Mouse (Mus musculus): Measurements from ENCODE around the gene St6galnac6. TPM values are rescaled to one million over a fixed set of nuclear protein-coding genes. Genes with fewer than 3 reads are reported as not detected.
A peak's percentile ranks its signal among the peaks of the same experiment; 100 is the strongest.

The St6galnac6 gene
- 24.2 and 26.9 TPM in 2 replicates for polyA plus RNA-seq (2015; fragmentation: Nextera tagmentation; extraction: Ambion mirVana)

DNA sequence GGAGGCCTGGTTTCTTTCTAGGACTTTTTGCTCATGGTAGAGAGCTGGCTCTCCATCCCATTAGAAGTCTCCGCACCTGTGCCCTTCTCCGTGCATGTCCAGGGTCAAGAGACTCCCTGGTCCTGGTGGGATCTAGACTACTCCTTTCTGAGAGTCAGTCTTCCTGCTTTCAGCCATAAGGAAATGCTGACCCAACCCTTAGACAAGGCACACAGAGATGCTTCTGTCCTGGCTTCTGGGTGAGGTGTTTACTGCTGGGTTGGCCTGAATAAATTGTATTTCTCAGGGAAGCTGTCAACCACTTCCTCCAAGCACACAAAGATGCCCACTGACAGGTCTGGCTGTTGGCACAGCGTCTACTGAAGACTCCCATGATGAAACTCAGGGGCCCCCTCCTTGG, at the start of gene St6galnac6:
TSS of gene St6galnac6 (plus strand) at position 301 of the 400 bp plus-strand sequence.
- H3K9me3 ChIP-seq: no peaks in the 10 kb centered on the region
- H3K4me1 ChIP-seq: 0 out of 2 replicates have a peak, but pooled peaks cover 5% of the 10 kb centered on the region
- no peak within 1 kb of the TSS for H3K27ac ChIP-seq
- ATAC-seq (replicated peaks): no peak
- H3K9ac ChIP-seq: no peak within 1 kb of the TSS
- WGBS: 96% methylated on average over 3 of the region's 3 CpGs
- H3K4me3 ChIP-seq: no peak within 1 kb of the TSS
- no peak within 1 kb of the TSS for H3K4me2 ChIP-seq
- no peaks in the 10 kb centered on the region for H3K36me3 ChIP-seq (replicated peaks)
- no peaks in the 10 kb centered on the region for H3K27me3 ChIP-seq (replicated peaks)

DNA sequence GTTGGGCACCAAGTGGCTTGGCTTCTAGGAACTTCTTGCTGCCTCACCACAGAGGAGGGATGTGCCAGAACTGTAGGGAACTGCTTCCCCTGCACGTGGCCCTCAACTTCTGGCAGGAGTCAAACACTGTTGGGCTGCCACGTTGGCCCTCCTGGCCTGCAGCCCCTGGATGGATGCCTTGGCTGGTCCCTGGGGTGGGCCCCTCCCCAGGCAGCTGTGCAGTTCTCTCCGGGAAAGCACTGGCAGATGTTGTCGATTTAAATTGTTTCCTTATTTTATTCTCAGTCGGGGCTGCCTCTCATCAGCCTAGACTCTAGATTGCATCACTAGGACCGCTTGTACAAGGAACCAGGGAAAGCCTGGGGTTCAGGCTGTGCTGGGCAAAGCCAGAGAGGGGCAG, 49.7 kb upstream of the St6galnac6 start:
- 77% methylated on average over 6 of the region's 6 CpGs for WGBS
- H3K4me1 ChIP-seq: no peaks in the 10 kb centered on the region
- no peak overlapping the region for H3K9ac ChIP-seq
- H3K27ac ChIP-seq: no peak overlapping the region
- no peak overlapping the region for H3K4me2 ChIP-seq
- H3K36me3 ChIP-seq (replicated peaks): no peaks in the 10 kb centered on the region
- H3K9me3 ChIP-seq: no peaks in the 10 kb centered on the region
- H3K4me3 ChIP-seq: no peak overlapping the region
- ATAC-seq (replicated peaks): no peak
- H3K27me3 ChIP-seq (replicated peaks): no peaks in the 10 kb centered on the region

DNA sequence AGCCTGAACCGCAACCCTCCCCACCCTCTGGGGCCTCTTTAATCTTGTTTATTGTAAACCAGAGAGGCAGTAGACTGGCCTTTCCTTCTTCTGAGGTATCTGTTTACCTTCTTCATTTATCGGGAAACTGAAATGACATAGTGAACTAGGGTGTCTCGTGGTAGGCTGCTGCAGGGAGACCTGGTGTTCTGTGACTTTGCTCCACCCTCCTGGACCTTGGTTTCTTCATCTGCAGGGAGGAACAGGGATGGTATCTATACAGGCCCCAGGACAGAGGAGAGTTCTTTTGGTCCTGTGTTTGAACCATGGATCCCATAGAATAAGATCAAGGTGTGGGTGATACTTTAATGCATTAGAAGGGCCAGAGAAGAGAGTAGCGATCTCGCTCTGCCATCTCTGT, 48.3 kb upstream of the St6galnac6 start:
- no peak overlapping the region for H3K27ac ChIP-seq
- H3K4me2 ChIP-seq: no peak overlapping the region
- no peak overlapping the region for H3K4me3 ChIP-seq
- H3K36me3 ChIP-seq (replicated peaks): no peaks in the 10 kb centered on the region
- no peak overlapping the region for H3K9ac ChIP-seq
- no peaks in the 10 kb centered on the region for H3K9me3 ChIP-seq
- 84% methylated on average over 5 of the region's 5 CpGs for WGBS
- no peak for ATAC-seq (replicated peaks)
- H3K4me1 ChIP-seq: peaks cover 1% of the 10 kb centered on the region; the same call in 1 of the 2 replicates
- no peaks in the 10 kb centered on the region for H3K27me3 ChIP-seq (replicated peaks)

DNA sequence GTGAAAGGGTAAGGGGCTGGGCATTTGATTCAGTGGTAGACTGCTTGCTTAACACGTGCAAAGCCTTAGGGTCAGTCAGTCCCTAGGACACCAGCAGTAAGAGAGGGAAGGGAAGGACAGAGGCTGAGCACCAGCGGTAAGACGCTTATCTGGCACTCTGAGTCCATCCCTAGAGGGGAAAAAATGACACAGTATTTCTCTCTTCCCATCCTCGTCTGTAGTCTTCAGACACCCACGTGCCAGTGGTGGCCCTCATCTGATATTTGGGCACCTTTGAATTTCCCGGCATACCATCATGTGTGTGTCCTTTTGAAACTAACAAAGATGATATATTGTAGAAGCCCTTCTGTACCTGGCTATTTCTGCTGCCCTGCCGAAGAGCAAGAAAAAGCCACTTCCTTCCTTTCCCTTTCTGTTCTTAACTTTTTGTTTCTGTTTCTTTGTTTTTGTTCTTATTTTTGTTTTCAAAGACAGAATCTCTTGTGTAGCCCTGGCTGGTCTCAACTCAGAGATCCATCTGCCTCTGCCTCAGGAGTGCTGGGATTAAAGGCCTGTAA, 45.8 kb upstream of the St6galnac6 start:
- no peaks in the 10 kb centered on the region for H3K27me3 ChIP-seq (replicated peaks)
- no peaks in the 10 kb centered on the region for H3K36me3 ChIP-seq (replicated peaks)
- H3K27ac ChIP-seq: no peak overlapping the region
- no peak for ATAC-seq (replicated peaks)
- no peaks in the 10 kb centered on the region for H3K9me3 ChIP-seq
- no peak overlapping the region for H3K9ac ChIP-seq
- H3K4me2 ChIP-seq: no peak overlapping the region
- WGBS: 88% methylated on average over 7 of the region's 7 CpGs
- H3K4me1 ChIP-seq: peaks cover 7% of the 10 kb centered on the region; the same call in 1 of the 2 replicates
- no peak overlapping the region for H3K4me3 ChIP-seq

DNA sequence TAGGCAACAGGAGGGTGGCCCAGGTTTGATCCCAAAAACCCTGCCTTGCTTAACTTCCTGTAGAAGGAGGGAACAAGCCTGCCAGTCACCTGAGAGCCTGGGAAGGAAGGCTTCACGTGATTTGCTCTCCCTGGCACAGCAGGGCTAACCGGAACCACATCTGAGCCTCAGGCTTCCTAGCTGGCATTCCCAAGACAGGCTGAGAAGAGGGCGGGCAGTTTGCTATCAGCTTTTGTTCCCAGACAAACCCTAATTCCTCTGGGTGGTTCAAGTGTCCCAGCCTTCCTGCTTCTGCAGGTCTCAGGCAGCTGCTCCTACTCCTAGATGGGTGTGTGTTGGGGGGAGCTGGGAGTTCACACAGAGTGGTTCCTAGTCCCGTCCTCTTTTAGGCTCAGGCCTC, 44.0 kb upstream of the St6galnac6 start:
- no peaks in the 10 kb centered on the region for H3K27me3 ChIP-seq (replicated peaks)
- H3K4me1 ChIP-seq: peaks cover 24% of the 10 kb centered on the region
- H3K36me3 ChIP-seq (replicated peaks): no peaks in the 10 kb centered on the region
- peak overlapping the region; percentile 7; the same call in 1 of the 2 replicates for H3K27ac ChIP-seq
- no peak overlapping the region for H3K9ac ChIP-seq
- no peak overlapping the region for H3K4me2 ChIP-seq
- no peak for ATAC-seq (replicated peaks)
- 42% methylated on average over 4 of the region's 4 CpGs for WGBS
- H3K4me3 ChIP-seq: no peak overlapping the region
- H3K9me3 ChIP-seq: no peaks in the 10 kb centered on the region

DNA sequence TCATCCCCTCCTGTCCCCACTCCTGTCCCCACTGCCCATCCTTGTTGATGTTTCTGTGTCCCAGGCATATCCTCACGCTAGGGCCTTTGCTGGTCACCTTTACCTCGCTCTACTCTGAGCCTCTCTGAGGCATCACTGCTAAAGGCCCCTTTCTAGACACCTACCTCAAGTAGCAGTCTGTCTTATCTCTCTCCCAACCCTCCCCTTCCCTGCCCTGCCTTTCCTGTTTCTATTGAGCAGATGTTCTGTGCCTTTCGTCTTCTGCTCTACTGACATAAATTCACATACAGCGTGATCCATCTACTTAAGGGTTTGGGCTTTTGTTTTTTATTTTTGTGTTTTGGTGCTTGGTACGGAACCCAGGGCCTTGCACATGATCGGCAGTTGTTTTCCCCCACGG, 43.5 kb upstream of the St6galnac6 start:
- peaks cover 24% of the 10 kb centered on the region for H3K4me1 ChIP-seq
- no peak for ATAC-seq (replicated peaks)
- no peaks in the 10 kb centered on the region for H3K36me3 ChIP-seq (replicated peaks)
- H3K9ac ChIP-seq: no peak overlapping the region
- no peak overlapping the region for H3K4me3 ChIP-seq
- no peaks in the 10 kb centered on the region for H3K27me3 ChIP-seq (replicated peaks)
- 75% methylated on average over 7 of the region's 7 CpGs for WGBS
- H3K4me2 ChIP-seq: no peak overlapping the region
- peak overlapping the region; percentile 31; the same call in 1 of the 2 replicates for H3K27ac ChIP-seq
- H3K9me3 ChIP-seq: no peaks in the 10 kb centered on the region

DNA sequence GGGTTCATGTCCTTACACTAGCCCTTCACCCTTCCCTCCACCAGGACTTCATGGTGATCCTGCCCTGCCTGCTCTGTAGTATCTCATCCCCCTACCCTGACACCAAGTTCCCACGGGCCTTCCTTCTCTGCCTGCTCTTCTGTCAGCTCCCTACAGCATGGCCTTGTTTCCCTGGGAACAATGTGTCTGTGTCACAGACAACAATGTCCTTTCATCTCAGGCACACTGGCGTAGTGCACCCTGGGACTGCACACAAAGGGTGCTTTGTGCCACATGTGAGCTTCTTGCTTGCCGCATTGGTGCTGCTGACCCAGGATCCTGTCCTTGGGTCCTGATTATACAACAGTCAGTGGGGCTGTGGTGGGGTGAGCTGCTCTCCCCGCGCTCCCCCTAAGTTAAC, 39.9 kb upstream of the St6galnac6 start:
- peaks cover 10% of the 10 kb centered on the region; the same call in 1 of the 2 replicates for H3K36me3 ChIP-seq (replicated peaks)
- H3K4me1 ChIP-seq: peaks cover 24% of the 10 kb centered on the region
- H3K4me2 ChIP-seq: no peak overlapping the region
- H3K9me3 ChIP-seq: no peaks in the 10 kb centered on the region
- ATAC-seq (replicated peaks): peak; percentile 83
- WGBS: 8% methylated on average over 5 of the region's 5 CpGs
- H3K27ac ChIP-seq: peak overlapping the region; percentile 72
- H3K4me3 ChIP-seq: no peak overlapping the region
- no peak overlapping the region; the same call in 1 of the 2 replicates for H3K9ac ChIP-seq
- H3K27me3 ChIP-seq (replicated peaks): no peaks in the 10 kb centered on the region

DNA sequence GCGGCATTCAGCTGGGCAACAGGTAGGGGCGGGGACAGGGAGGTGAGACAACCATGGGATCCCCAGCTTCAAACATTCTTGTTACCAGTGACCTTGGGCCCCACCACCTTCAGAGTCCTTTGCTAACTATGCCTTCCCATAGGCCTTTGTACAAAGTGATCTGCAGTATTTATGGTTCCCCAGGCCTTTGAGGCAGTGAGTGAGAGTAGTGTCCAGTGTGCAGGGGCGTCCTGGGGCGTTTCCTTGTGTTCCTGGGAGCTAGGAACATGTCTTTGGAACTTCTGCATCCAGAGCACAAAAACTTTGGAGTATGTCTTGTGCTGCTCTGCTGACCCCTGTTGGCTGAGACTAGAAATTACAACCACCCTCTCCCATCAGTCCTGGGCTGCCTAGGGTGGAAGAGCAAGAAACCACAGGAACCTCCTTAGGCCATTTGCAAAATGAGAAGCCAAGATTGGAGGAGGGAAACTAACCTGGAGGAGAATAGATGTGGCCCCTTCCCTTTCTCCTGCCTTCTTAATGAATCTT, 32.9 kb upstream of the St6galnac6 start:
- WGBS: 46% methylated on average over 4 of the region's 4 CpGs
- peaks cover 28% of the 10 kb centered on the region for H3K36me3 ChIP-seq (replicated peaks)

DNA sequence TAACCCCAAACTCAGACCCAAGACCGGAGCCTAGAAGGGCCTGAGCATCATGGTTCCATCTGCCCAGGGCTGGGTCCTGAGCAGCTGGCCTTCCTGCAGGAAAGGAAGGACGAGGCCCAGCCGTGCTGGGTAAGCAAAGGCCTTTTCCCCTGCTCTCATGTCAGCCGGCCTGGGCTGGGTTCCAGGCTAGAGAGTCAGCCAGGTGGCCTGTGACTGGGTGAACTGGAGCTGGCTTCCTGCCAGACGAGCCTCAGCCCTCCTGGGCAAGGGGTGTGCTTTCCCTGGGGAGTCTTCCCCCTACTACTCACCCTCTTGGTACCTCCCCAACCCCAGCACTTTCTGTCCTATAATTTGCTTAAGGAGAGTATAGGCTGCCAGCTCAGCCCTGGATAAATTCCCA, 31.4 kb upstream of the St6galnac6 start:
- Histone ChIP-seq H3K4me2 (no peak overlapping the region), H3K27me3 (replicated peaks) (no peaks in the 10 kb centered on the region), H3K4me3 (no peak overlapping the region), H3K9me3 (no peaks in the 10 kb centered on the region), H3K4me1 (peaks cover 23% of the 10 kb centered on the region), H3K9ac (no peak overlapping the region), H3K27ac (no peak overlapping the region), H3K36me3 (replicated peaks) (peaks cover 28% of the 10 kb centered on the region)
- 76% methylated on average over 5 of the region's 5 CpGs for WGBS
- no peak for ATAC-seq (replicated peaks)

More for the DNA sequence above, 32.9 kb upstream of the St6galnac6 start:
- no peaks in the 10 kb centered on the region for H3K27me3 ChIP-seq (replicated peaks)
- H3K4me1 ChIP-seq: peaks cover 9% of the 10 kb centered on the region
- H3K4me3 ChIP-seq: no peak overlapping the region
- no peak overlapping the region for H3K9ac ChIP-seq
- no peak for ATAC-seq (replicated peaks)
- H3K9me3 ChIP-seq: no peaks in the 10 kb centered on the region
- no peak overlapping the region for H3K4me2 ChIP-seq
- H3K27ac ChIP-seq: no peak overlapping the region

DNA sequence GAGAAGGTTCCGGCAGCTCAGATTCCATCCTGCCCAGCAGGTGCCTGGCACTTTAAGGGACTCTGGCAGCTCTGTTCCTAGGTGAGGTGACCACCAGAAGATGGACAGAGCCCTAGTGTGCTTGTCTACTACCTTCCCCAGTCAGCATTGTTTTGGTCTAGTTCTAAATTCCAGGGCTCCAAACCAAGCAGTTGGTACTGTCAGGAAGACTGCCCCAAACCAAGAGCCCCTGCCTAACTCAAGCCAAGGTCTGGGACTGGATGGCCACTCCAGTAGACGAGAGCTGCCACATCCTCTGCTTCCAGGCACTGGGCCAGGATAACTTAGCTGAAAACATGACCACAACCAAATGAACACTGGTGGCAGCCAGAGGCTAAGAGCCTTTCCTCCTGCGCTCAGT, 30.6 kb upstream of the St6galnac6 start:
- WGBS: 94% methylated on average over 3 of the region's 3 CpGs
- no peak for ATAC-seq (replicated peaks)
- Histone ChIP-seq H3K4me1 (peaks cover 23% of the 10 kb centered on the region), H3K4me2 (no peak overlapping the region), H3K9me3 (no peaks in the 10 kb centered on the region), H3K4me3 (no peak overlapping the region), H3K27ac (no peak overlapping the region), H3K9ac (no peak overlapping the region), H3K27me3 (replicated peaks) (no peaks in the 10 kb centered on the region), H3K36me3 (replicated peaks) (peaks cover 22% of the 10 kb centered on the region)

DNA sequence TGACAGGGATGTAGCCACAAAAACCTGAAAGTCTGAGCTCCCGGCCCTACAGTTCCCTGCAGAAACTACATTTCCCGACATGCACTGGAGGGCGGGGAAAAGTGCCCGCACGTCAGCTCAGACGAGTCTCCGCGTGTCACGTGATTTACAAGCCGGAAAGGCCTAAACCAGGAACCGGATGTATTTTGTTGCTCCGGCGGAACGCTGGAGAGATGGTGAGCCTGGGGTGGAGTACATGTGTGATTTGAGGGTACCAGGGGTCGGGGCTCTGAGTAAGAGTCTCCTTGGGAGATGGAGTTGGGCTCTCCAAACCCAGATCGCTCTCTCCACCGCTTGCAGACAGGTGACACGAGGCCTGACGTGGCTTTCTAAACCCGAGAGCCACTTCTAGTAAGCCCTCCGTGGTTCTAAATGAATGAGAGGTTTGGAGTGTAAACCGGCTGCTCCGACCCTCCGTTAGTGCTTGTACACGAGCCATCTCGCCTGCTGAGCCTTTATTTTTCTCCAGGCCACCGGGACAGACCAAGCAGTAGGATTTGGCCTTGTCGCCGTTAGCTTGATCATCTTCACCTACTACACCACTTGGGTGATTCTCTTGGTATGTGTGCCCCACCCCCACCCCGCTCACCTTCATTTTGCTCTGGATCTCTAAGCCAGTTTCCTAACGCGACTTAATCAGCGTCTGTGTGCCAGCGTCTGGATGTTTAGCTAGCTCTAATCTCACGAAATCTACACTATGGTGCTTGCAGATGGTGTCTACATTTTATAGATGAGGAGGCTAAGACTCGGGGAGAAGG, 28.6 kb upstream of the St6galnac6 start, which contains the start of gene Dpm2:
TSS of gene Dpm2 (plus strand) at position 161 of the 797 bp plus-strand sequence.
- WGBS: 2% methylated on average over 36 of the region's 36 CpGs
- no peaks in the 10 kb centered on the region for H3K9me3 ChIP-seq
- H3K36me3 ChIP-seq (replicated peaks): peaks cover 13% of the 10 kb centered on the region
- peaks cover 32% of the 10 kb centered on the region for H3K4me1 ChIP-seq
- H3K9ac ChIP-seq: peak within 1 kb of the TSS; percentile 72
- peak within 1 kb of the TSS; percentile 72 for H3K27ac ChIP-seq
- peak; percentile 78 for ATAC-seq (replicated peaks)
- peak within 1 kb of the TSS; percentile 62 for H3K4me3 ChIP-seq
- no peaks in the 10 kb centered on the region for H3K27me3 ChIP-seq (replicated peaks)
- peak within 1 kb of the TSS; percentile 85 for H3K4me2 ChIP-seq

DNA sequence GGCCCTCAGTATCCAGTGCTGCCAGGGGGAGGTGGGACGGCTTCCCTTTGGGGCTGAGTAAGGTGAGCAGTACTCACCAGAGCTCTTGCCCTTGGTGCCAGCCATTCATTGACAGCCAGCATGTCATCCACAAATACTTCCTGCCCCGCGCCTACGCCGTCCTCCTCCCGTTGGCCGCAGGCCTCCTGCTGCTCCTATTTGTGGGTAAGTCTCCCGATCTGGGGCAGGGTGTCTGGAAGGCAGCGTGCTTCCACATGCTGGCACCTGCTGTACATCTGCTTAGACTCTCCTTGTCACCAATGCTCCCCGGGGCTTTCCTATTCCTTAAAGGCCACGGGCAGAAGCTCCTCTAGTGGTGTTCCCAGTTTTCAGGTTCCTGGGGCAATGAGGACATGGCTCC, 27.3 kb upstream of the St6galnac6 start:
- peaks cover 9% of the 10 kb centered on the region for H3K36me3 ChIP-seq (replicated peaks)

More for the DNA sequence above, 27.3 kb upstream of the St6galnac6 start:
- H3K27ac ChIP-seq: no peak overlapping the region
- H3K4me2 ChIP-seq: peak overlapping the region; percentile 85; the same call in 1 of the 2 replicates
- no peaks in the 10 kb centered on the region for H3K27me3 ChIP-seq (replicated peaks)
- WGBS: 88% methylated on average over 11 of the region's 11 CpGs
- peaks cover 36% of the 10 kb centered on the region for H3K4me1 ChIP-seq
- H3K9me3 ChIP-seq: no peaks in the 10 kb centered on the region
- no peak overlapping the region for H3K4me3 ChIP-seq
- no peak for ATAC-seq (replicated peaks)
- H3K9ac ChIP-seq: no peak overlapping the region
